Mouse (Mus musculus) heart, embryonic 13.5 days (tissue): ENCODE results near the gene Swt1. TPM values are rescaled to one million over a fixed set of nuclear protein-coding genes. Genes with fewer than 3 reads are reported as not detected.

ENCODE experiments used
- ATAC-seq: fragments of 200-750 bp; cut with Nextera tagmentation; 2 replicates; pipeline ENCODE4 v1.8.0; 2017; ENCODE audit warnings: moderate TSS enrichment; ENCODE audit not compliant: insufficient number of reproducible peaks, low FRiP score, low TSS enrichment; ENCODE audit errors: extremely low read depth
- H3K27ac ChIP-seq: fragments of 300-500 bp; sonication (generic); replicated peaks from 2 replicates; pipeline ENCODE4 v1.5.1; 2015; ENCODE audit warnings: moderate library complexity, mild to moderate bottlenecking, inconsistent platforms
- H3K27me3 ChIP-seq: fragments of 300-500 bp; sonication (generic); replicated peaks from 2 replicates; pipeline ENCODE4 v1.6.1; 2015; ENCODE audit warnings: mild to moderate bottlenecking, inconsistent platforms
- H3K36me3 ChIP-seq: fragments of 300-500 bp; sonication (generic); 2 replicates; pipeline ENCODE4 v1.6.1; 2015; ENCODE audit warnings: mild to moderate bottlenecking, inconsistent platforms
- H3K4me1 ChIP-seq: fragments of 300-500 bp; sonication (generic); 2 replicates; pipeline ENCODE4 v1.6.1; 2015; ENCODE audit warnings: inconsistent platforms
- H3K4me2 ChIP-seq: fragments of 300-500 bp; sonication (generic); 2 replicates; pipeline ENCODE4 v1.6.1; 2015; ENCODE audit warnings: inconsistent platforms, mild to moderate bottlenecking, moderate library complexity
- H3K4me3 ChIP-seq: fragments of 300-500 bp; sonication (generic); 2 replicates; pipeline ENCODE4 v1.5.1; 2015; ENCODE audit warnings: moderate library complexity, mild to moderate bottlenecking, inconsistent platforms
- H3K9ac ChIP-seq: fragments of 300-500 bp; sonication (generic); 2 replicates; pipeline ENCODE4 v1.6.1; 2015; ENCODE audit warnings: inconsistent platforms, mild to moderate bottlenecking, moderate library complexity
- H3K9me3 ChIP-seq: fragments of 300-500 bp; sonication (generic); 2 replicates; pipeline ENCODE4 v1.6.1; 2016; ENCODE audit warnings: inconsistent platforms
- WGBS: fragments of 180-500 bp; shearing (Covaris S2); methylation state at CpG from one replicate; pipeline ENCODE4 v1.1.7; 2015; ENCODE audit warnings: mixed read lengths; 5-methylcytosine and 5-hydroxymethylcytosine counted together
- polyA plus RNA-seq: library from polyadenylated mRNA; unstranded; fragments of >200 nt; fragmentation: Nextera tagmentation; extraction: Ambion mirVana; gene quantifications from 2 replicates; pipeline ENCODE4 v1.2.1, GENCODE M21; 2015

The Swt1 gene
- polyA plus RNA-seq, 1 experiment from 2014 or later = 19.0 TPM

DNA sequence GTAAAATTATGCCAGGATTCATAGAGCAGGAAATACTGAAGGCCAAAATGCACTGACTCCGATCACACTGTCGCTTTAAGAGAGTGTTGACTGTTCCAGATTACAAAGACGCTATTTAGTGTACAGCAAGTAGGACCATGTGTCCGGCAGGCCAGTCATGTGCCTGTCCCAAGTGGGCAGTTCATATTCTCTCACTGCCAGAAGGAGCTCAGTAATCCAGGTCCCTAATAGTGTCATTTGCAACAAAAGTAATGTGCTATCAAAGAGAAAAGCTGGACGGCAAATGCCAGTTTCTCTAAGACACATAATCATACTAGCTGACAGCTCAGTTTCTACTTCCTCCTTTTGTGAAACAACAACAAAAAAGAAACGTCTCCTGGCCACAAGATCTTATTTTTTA is 85.3 kb downstream of the Swt1 start:
- no peak for ATAC-seq
- 16% methylated on average over 6 of the region's 6 CpGs for WGBS
- H3K4me2 ChIP-seq = peak overlapping the region; percentile 81
- H3K27ac ChIP-seq = peak overlapping the region; percentile 97
- peak overlapping the region; percentile 91 for H3K9ac ChIP-seq
- H3K4me3 ChIP-seq = peak overlapping the region; percentile 94
- H3K36me3 ChIP-seq = no peaks in the 10 kb centered on the region
- H3K27me3 ChIP-seq = no peaks in the 10 kb centered on the region
- H3K4me1 ChIP-seq = peaks cover 72% of the 10 kb centered on the region
- no peaks in the 10 kb centered on the region for H3K9me3 ChIP-seq

GRCm38 (mm10) chr1:151342311-151342710 is 85.9 kb downstream of the Swt1 start:
- no peaks in the 10 kb centered on the region for H3K9me3 ChIP-seq
- H3K9ac ChIP-seq = peak overlapping the region; percentile 91
- peak overlapping the region; percentile 97 for H3K27ac ChIP-seq
- 45% methylated on average over 3 of the region's 3 CpGs for WGBS
- H3K4me2 ChIP-seq = peak overlapping the region; percentile 81
- peaks cover 71% of the 10 kb centered on the region for H3K4me1 ChIP-seq
- peak overlapping the region; percentile 94; the same call in 1 of the 2 replicates for H3K4me3 ChIP-seq
- ATAC-seq = no peak
- H3K36me3 ChIP-seq = no peaks in the 10 kb centered on the region
- no peaks in the 10 kb centered on the region for H3K27me3 ChIP-seq

- H3K4me1 ChIP-seq = peaks cover 63% of the 10 kb centered on the region
- H3K27me3 ChIP-seq = no peaks in the 10 kb centered on the region
- H3K4me2 ChIP-seq = peak overlapping the region; percentile 81
Observed at GRCm38 (mm10) chr1:151341321-151342044, 86.8 kb downstream of the Swt1 start.

GRCm38 (mm10) chr1:151338941-151339340 is 89.3 kb downstream of the Swt1 start:
- Histone ChIP-seq H3K27ac (peak overlapping the region; percentile 89), H3K36me3 (no peaks in the 10 kb centered on the region), H3K4me3 (no peak overlapping the region), H3K4me1 (peaks cover 56% of the 10 kb centered on the region), H3K27me3 (no peaks in the 10 kb centered on the region), H3K9me3 (no peaks in the 10 kb centered on the region), H3K9ac (0 out of 2 replicates have a peak overlapping the region, but pooled peaks have one; percentile 30), H3K4me2 (no peak overlapping the region)
- ATAC-seq = no peak
- 12% methylated on average over 2 of the region's 2 CpGs for WGBS

More at GRCm38 (mm10) chr1:151341321-151342044, 86.8 kb downstream of the Swt1 start:
- Histone ChIP-seq H3K27ac (peak overlapping the region; percentile 97), H3K4me3 (no peak overlapping the region), H3K9me3 (no peaks in the 10 kb centered on the region), H3K36me3 (no peaks in the 10 kb centered on the region), H3K9ac (no peak overlapping the region)
- ATAC-seq = no peak
- 54% methylated on average over 8 of the region's 8 CpGs for WGBS

- Histone ChIP-seq H3K4me2 (no peak overlapping the region), H3K36me3 (no peaks in the 10 kb centered on the region), H3K4me3 (no peak overlapping the region), H3K9me3 (no peaks in the 10 kb centered on the region), H3K27ac (peak overlapping the region; percentile 89), H3K9ac (peak overlapping the region; percentile 30; the same call in 1 of the 2 replicates), H3K4me1 (peaks cover 53% of the 10 kb centered on the region), H3K27me3 (no peaks in the 10 kb centered on the region)
- no peak for ATAC-seq
Observed at GRCm38 (mm10) chr1:151338234-151338633, 90.0 kb downstream of the Swt1 start.

DNA sequence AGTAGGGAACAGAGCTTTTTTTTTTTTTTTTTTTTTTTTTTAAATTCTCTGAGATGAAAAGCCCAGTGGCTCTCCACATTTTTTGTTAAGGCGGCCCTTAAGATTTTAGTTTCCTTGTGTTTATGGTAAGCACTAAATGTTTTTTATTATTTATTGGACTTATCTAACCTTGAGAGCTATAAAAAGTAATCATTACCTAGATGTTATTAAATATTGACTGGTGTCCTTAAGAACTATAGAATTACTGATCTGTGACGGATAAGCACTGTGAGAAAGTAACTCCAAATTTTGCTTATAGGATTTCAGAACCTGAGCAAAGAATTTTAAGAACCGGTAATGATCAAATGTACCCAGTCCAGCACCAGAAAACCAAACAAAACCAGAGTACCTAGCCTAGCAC is 95.4 kb downstream of the Swt1 start:
- Histone ChIP-seq H3K9ac (no peak overlapping the region), H3K4me2 (no peak overlapping the region), H3K27me3 (no peaks in the 10 kb centered on the region), H3K36me3 (no peaks in the 10 kb centered on the region), H3K27ac (no peak overlapping the region), H3K4me3 (no peak overlapping the region), H3K4me1 (peaks cover under 1% of the 10 kb centered on the region), H3K9me3 (no peaks in the 10 kb centered on the region)
- 93% methylated on average over 3 of the region's 3 CpGs for WGBS
- ATAC-seq = no peak

DNA sequence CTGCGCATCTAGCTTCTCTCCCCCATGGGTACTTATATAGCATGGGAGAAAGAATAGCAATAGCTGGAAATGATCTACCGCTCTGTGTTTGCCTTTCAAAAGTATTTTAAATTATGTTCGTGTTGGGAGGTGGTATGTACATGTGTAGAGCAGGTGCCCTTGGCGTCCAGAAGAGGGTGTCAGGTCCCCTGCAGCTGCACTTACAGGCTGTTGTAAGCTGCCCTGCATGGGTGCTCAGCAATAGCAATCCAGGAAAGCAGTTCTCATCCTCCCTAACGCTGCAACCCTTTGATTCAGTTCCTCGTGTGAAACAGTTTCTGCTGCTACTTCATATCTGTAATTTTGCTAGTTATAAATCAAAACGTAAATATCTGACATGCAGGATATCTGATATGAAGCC is 98.7 kb downstream of the Swt1 start:
- Histone ChIP-seq H3K27ac (0 out of 2 replicates have a peak overlapping the region, but pooled peaks have one; percentile 12), H3K36me3 (no peaks in the 10 kb centered on the region), H3K4me1 (no peaks in the 10 kb centered on the region), H3K4me2 (no peak overlapping the region), H3K9ac (no peak overlapping the region), H3K9me3 (no peaks in the 10 kb centered on the region), H3K27me3 (no peaks in the 10 kb centered on the region), H3K4me3 (no peak overlapping the region)
- no peak for ATAC-seq
- WGBS = 73% methylated on average over 7 of the region's 7 CpGs

- Histone ChIP-seq H3K4me3 (no peak overlapping the region), H3K27ac (no peak overlapping the region), H3K27me3 (no peaks in the 10 kb centered on the region), H3K9me3 (no peaks in the 10 kb centered on the region), H3K4me1 (no peaks in the 10 kb centered on the region), H3K4me2 (no peak overlapping the region), H3K9ac (no peak overlapping the region), H3K36me3 (no peaks in the 10 kb centered on the region)
- ATAC-seq = no peak
- WGBS = 81% methylated on average over 14 of the region's 14 CpGs
Observed at GRCm38 (mm10) chr1:151328341-151329097, 99.7 kb downstream of the Swt1 start.

DNA sequence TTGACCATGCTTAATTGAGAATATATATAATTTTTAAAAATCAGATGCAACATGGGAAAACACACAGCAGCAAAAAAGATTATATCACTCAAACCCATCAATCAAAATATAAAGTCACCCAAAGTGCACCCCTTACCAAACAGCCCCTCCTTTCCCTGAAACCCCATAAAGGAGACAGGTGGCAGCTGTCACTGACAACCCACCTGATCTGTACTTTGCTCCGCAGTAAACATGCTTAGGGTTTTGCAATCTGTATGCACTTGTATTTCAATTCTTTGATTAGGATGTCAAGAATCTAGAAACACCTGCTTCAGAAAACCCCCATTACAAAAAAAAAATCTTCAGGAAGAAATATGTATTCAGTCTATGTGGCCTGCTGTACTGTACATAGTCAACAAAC is 102.9 kb downstream of the Swt1 start:
- no peak for ATAC-seq
- H3K9me3 ChIP-seq = no peaks in the 10 kb centered on the region
- no peak overlapping the region for H3K9ac ChIP-seq
- H3K27me3 ChIP-seq = no peaks in the 10 kb centered on the region
- WGBS = 89% methylated on average over 1 of the region's 1 CpGs
- H3K4me2 ChIP-seq = no peak overlapping the region
- H3K4me1 ChIP-seq = no peaks in the 10 kb centered on the region
- H3K4me3 ChIP-seq = no peak overlapping the region
- no peak overlapping the region for H3K27ac ChIP-seq
- H3K36me3 ChIP-seq = no peaks in the 10 kb centered on the region

DNA sequence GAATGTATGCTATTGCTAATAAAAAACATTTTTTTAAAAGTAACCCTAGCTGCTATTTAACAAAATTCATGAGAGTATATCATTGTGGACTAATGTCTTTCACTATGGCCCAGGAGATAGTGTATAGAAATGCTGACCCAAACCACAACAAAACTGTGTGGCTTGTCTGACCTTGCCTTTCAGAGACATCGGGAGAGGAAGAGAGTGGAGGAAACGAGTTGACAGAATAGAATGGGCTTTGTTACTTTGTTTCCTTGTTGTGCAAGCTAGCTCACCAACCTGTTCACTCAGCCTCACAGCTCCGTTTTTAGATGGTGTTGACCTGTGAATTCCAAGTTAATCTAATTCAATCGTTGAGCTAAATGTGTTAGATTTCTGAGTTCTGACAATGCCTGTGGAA is 107.8 kb downstream of the Swt1 start:
- H3K27ac ChIP-seq = no peak overlapping the region
- no peak overlapping the region for H3K4me3 ChIP-seq
- no peaks in the 10 kb centered on the region for H3K4me1 ChIP-seq
- no peaks in the 10 kb centered on the region for H3K9me3 ChIP-seq
- 39% methylated on average over 4 of the region's 4 CpGs for WGBS
- ATAC-seq = no peak
- H3K4me2 ChIP-seq = no peak overlapping the region
- no peaks in the 10 kb centered on the region for H3K27me3 ChIP-seq
- H3K9ac ChIP-seq = no peak overlapping the region
- H3K36me3 ChIP-seq = no peaks in the 10 kb centered on the region

- H3K27ac ChIP-seq = no peak overlapping the region
- H3K4me2 ChIP-seq = no peak overlapping the region
- H3K4me1 ChIP-seq = no peaks in the 10 kb centered on the region
- ATAC-seq = no peak
- H3K27me3 ChIP-seq = no peaks in the 10 kb centered on the region
- H3K4me3 ChIP-seq = no peak overlapping the region
- H3K9ac ChIP-seq = no peak overlapping the region
- H3K9me3 ChIP-seq = no peaks in the 10 kb centered on the region
- 81% methylated on average over 7 of the region's 7 CpGs for WGBS
- no peaks in the 10 kb centered on the region for H3K36me3 ChIP-seq
Observed at GRCm38 (mm10) chr1:151319267-151319666, 109.0 kb downstream of the Swt1 start.
